Mouse (Mus musculus) myocyte (in vitro differentiated cells): ENCODE data around the gene Acsl1. TPM values are rescaled to one million over a fixed set of nuclear protein-coding genes. Genes with fewer than 3 reads are reported as not detected.

ENCODE experiments used
- H3K27me3 ChIP-seq: one replicate; pipeline ENCODE4 v1.6.1; 2011; ENCODE audit not compliant: control insufficient read depth, insufficient read depth, insufficient read length
- H3K36me3 ChIP-seq: one replicate; pipeline ENCODE4 v1.6.1; 2011; ENCODE audit not compliant: control insufficient read depth, insufficient read depth
- H3K4me2 ChIP-seq: one replicate; pipeline ENCODE4 v1.6.1; 2011; ENCODE audit warnings: low read depth, control low read depth
- H3K4me3 ChIP-seq: one replicate; pipeline ENCODE4 v1.5.1; 2011; ENCODE audit warnings: mild to moderate bottlenecking, control low read depth, moderate library complexity
- H3K79me2 ChIP-seq: one replicate; pipeline ENCODE4 v1.6.1; 2011; ENCODE audit not compliant: control insufficient read depth, insufficient read depth
- H3ac ChIP-seq: one replicate; pipeline ENCODE4 v1.6.1; 2011; ENCODE audit not compliant: control insufficient read depth, insufficient read length
- CEBPB ChIP-seq: IDR thresholded peaks from 2 replicates; pipeline ENCODE4 v1.6.1; 2011; ENCODE audit warnings: mild to moderate bottlenecking, moderate library complexity; ENCODE audit not compliant: poor library complexity, insufficient read depth, severe bottlenecking
- E2F4 ChIP-seq: IDR thresholded peaks from one replicate; pipeline ENCODE4 v1.6.1; 2011; ENCODE audit warnings: mild to moderate bottlenecking, control low read depth, moderate library complexity; ENCODE audit not compliant: insufficient read depth
- MAX ChIP-seq: IDR thresholded peaks from one replicate; pipeline ENCODE4 v1.6.1; 2011; ENCODE audit warnings: low read depth, mild to moderate bottlenecking, control low read depth
- MYOD1 ChIP-seq, 3 experiments: IDR thresholded peaks; one replicate each; pipeline ENCODE4 v1.6.1; 2011; ENCODE audit warnings: control low read depth in 2 of 3, low read depth in 2 of 3, mild to moderate bottlenecking in 2 of 3, moderate library complexity in 1 of 3; ENCODE audit not compliant: insufficient read length in 2 of 3, control insufficient read depth in 1 of 3
- MYOG ChIP-seq, 3 experiments: IDR thresholded peaks; one replicate each; pipeline ENCODE4 v1.6.1; 2011; ENCODE audit warnings: control low read depth in 2 of 3, low read depth in 2 of 3, mild to moderate bottlenecking in 2 of 3; ENCODE audit not compliant: insufficient read length in 2 of 3, control insufficient read depth in 1 of 3, insufficient read depth in 1 of 3
- POLR2A ChIP-seq: IDR thresholded peaks from one replicate; pipeline ENCODE4 v1.6.1; 2011; ENCODE audit warnings: low read depth, mild to moderate bottlenecking, control low read depth, moderate library complexity; ENCODE audit not compliant: insufficient read length
- POLR2AphosphoS2 ChIP-seq: IDR thresholded peaks from one replicate; pipeline ENCODE4 v1.6.1; 2011; ENCODE audit warnings: low read depth, control low read depth; ENCODE audit not compliant: insufficient read length
- REST ChIP-seq: IDR thresholded peaks from one replicate; pipeline ENCODE4 v1.6.1; 2011; ENCODE audit warnings: mild to moderate bottlenecking, control low read depth, moderate library complexity; ENCODE audit not compliant: insufficient read depth, insufficient read length
- SRF ChIP-seq: IDR thresholded peaks from one replicate; pipeline ENCODE4 v1.6.1; 2011; ENCODE audit warnings: low read depth; ENCODE audit not compliant: control insufficient read depth, insufficient read length
- TCF12 ChIP-seq: IDR thresholded peaks from one replicate; pipeline ENCODE4 v1.6.1; 2011; ENCODE audit warnings: mild to moderate bottlenecking, control low read depth; ENCODE audit not compliant: poor library complexity, insufficient read depth, severe bottlenecking
- TCF3 ChIP-seq: IDR thresholded peaks from one replicate; pipeline ENCODE4 v1.6.1; 2011; ENCODE audit warnings: low read depth, control low read depth; ENCODE audit not compliant: insufficient read length
- USF1 ChIP-seq: IDR thresholded peaks from one replicate; pipeline ENCODE4 v1.6.1; 2011; ENCODE audit warnings: low read depth, mild to moderate bottlenecking, control low read depth, moderate library complexity
- polyA plus RNA-seq: library from polyadenylated mRNA; unstranded; fragments of >200 nt; fragmentation: generic; extraction: Trizol; gene quantifications from one replicate; pipeline ENCODE4 v1.2.1, GENCODE M21; 2012; ENCODE audit warnings: missing spikeins

Gene Acsl1
- polyA plus RNA-seq, 1 experiment, result 12.7 TPM

GRCm38 (mm10) chr8:46562333-46562732 is 91.5 kb downstream of the Acsl1 start:
- H3ac ChIP-seq, result no peak overlapping the region
- H3K79me2 ChIP-seq, result no peaks in the 10 kb centered on the region
- H3K27me3 ChIP-seq, result no peaks in the 10 kb centered on the region
- peaks cover 10% of the 10 kb centered on the region for H3K36me3 ChIP-seq
- H3K4me2 ChIP-seq, result no peak overlapping the region
- no peak for TF ChIP-seq E2F4
- TF ChIP-seq REST, result no peak
- no peak for TF ChIP-seq TCF12
- no peak for TF ChIP-seq MYOG (IDR thresholded peaks at IDR 0.05; ENCODE audit: control insufficient read depth in 1 of 3, insufficient read depth in 1 of 3, insufficient read length in 2 of 3, low read depth in 2 of 3)
- TF ChIP-seq SRF, result no peak
- TF ChIP-seq CEBPB, result no peak
- TF ChIP-seq MAX, result no peak
- TF ChIP-seq POLR2AphosphoS2, result no peak
- no peak for TF ChIP-seq MYOD1 (IDR thresholded peaks at IDR 0.05; ENCODE audit: control insufficient read depth in 1 of 3, insufficient read length in 2 of 3, low read depth in 2 of 3)
- no peak overlapping the region for H3K4me3 ChIP-seq

- TF ChIP-seq MYOG (IDR thresholded peaks at IDR 0.05; ENCODE audit: control insufficient read depth in 1 of 3, insufficient read depth in 1 of 3, insufficient read length in 2 of 3, low read depth in 2 of 3) (no peak), USF1 (no peak), MYOD1 (IDR thresholded peaks at IDR 0.05; ENCODE audit: control insufficient read depth in 1 of 3, insufficient read length in 2 of 3, low read depth in 2 of 3) (no peak), TCF3 (no peak), POLR2A (no peak), MAX (no peak), CEBPB (no peak), POLR2AphosphoS2 (no peak), REST (no peak), TCF12 (no peak), SRF (no peak), E2F4 (no peak)
- Histone ChIP-seq H3K27me3 (no peaks in the 10 kb centered on the region), H3K4me2 (no peak overlapping the region), H3ac (no peak overlapping the region), H3K4me3 (no peak overlapping the region), H3K36me3 (peaks cover 4% of the 10 kb centered on the region), H3K79me2 (no peaks in the 10 kb centered on the region)
These were observed 96.2 kb downstream of the Acsl1 start for GRCm38 (mm10) chr8:46566914-46567529.

GRCm38 (mm10) chr8:46567946-46568345 is 97.1 kb downstream of the Acsl1 start:
- TF ChIP-seq POLR2A, result no peak
- no peak for TF ChIP-seq MYOD1 (IDR thresholded peaks at IDR 0.05; ENCODE audit: control insufficient read depth in 1 of 3, insufficient read length in 2 of 3, low read depth in 2 of 3)
- Histone ChIP-seq H3K4me2 (no peak overlapping the region), H3K27me3 (no peaks in the 10 kb centered on the region), H3K36me3 (peaks cover 4% of the 10 kb centered on the region), H3ac (no peak overlapping the region), H3K79me2 (no peaks in the 10 kb centered on the region), H3K4me3 (no peak overlapping the region)

GRCm38 (mm10) chr8:46568942-46569341 is 98.1 kb downstream of the Acsl1 start:
- no peaks in the 10 kb centered on the region for H3K79me2 ChIP-seq
- no peak overlapping the region for H3K4me2 ChIP-seq
- TF ChIP-seq TCF12, result no peak
- no peak for TF ChIP-seq SRF
- TF ChIP-seq USF1, result no peak
- TF ChIP-seq POLR2A, result no peak
- no peak for TF ChIP-seq REST
- TF ChIP-seq POLR2AphosphoS2, result no peak
- no peak for TF ChIP-seq MYOD1 (IDR thresholded peaks at IDR 0.05; ENCODE audit: control insufficient read depth in 1 of 3, insufficient read length in 2 of 3, low read depth in 2 of 3)
- TF ChIP-seq TCF3, result no peak
- no peak for TF ChIP-seq MAX
- no peak for TF ChIP-seq CEBPB
- no peak for TF ChIP-seq MYOG (IDR thresholded peaks at IDR 0.05; ENCODE audit: control insufficient read depth in 1 of 3, insufficient read depth in 1 of 3, insufficient read length in 2 of 3, low read depth in 2 of 3)
- no peak for TF ChIP-seq E2F4
- H3K4me3 ChIP-seq, result no peak overlapping the region
- H3K27me3 ChIP-seq, result no peaks in the 10 kb centered on the region
- H3K36me3 ChIP-seq, result no peaks in the 10 kb centered on the region
- no peak overlapping the region for H3ac ChIP-seq

GRCm38 (mm10) chr8:46569659-46570441 is 99.0 kb downstream of the Acsl1 start:
- Histone ChIP-seq H3K4me2 (no peak overlapping the region), H3K4me3 (no peak overlapping the region), H3ac (no peak overlapping the region), H3K79me2 (no peaks in the 10 kb centered on the region), H3K27me3 (no peaks in the 10 kb centered on the region), H3K36me3 (no peaks in the 10 kb centered on the region)
- TF ChIP-seq POLR2A (no peak), TCF12 (no peak), E2F4 (no peak), CEBPB (no peak), MYOD1 (IDR thresholded peaks at IDR 0.05; ENCODE audit: control insufficient read depth in 1 of 3, insufficient read length in 2 of 3, low read depth in 2 of 3) (no peak), USF1 (no peak), POLR2AphosphoS2 (no peak), MYOG (IDR thresholded peaks at IDR 0.05; ENCODE audit: control insufficient read depth in 1 of 3, insufficient read depth in 1 of 3, insufficient read length in 2 of 3, low read depth in 2 of 3) (no peak)
